Mouse (Mus musculus): Measurements from ENCODE around the gene Dtymk.

DNA sequence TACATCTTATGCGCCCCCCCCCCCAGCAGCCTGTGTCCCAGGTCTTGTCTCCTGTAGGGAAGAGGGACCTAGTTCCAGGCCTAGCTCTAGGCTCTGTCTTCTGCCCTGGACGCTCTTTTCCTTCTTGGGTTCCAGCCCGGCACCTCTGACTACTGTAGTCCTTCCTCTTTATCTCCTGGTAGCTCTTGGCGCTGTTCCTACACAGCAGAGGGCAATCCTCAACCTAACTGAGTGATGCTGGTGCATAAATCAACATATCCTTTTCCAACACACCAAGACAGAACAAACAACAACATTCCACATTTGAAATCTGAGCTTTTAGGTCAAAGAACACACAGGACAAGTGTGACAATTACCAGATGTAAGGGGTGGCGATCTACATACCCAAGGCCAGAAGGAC, 55.6 kb downstream of the Dtymk start:
- no peak for TF ChIP-seq POLR2A (IDR thresholded peaks at IDR 0.05; ENCODE audit: insufficient read depth, low read length)
- TF ChIP-seq CTCF (IDR thresholded peaks at IDR 0.05; ENCODE audit: low read depth, low read length): no peak
- TF ChIP-seq EP300 (IDR thresholded peaks at IDR 0.05; ENCODE audit: insufficient read depth, low read depth, low read length): no peak

All from ES-Bruce4 (cell line).